Mouse (Mus musculus) kidney, adult 2 months (tissue): ENCODE data around the gene Ttc30a2. TPM values are rescaled to one million over a fixed set of nuclear protein-coding genes. Genes with fewer than 3 reads are reported as not detected.

Experiments used
- DNase-seq: peaks from one replicate; pipeline ENCODE4 v3.0.0; 2021
- H3K27ac ChIP-seq: fragments of 200-500 bp; 2 replicates; pipeline ENCODE4 v1.5.1; 2012; ENCODE audit warnings: low read depth, low read length, control low read depth, inconsistent platforms; ENCODE audit not compliant: insufficient read depth
- H3K27me3 ChIP-seq: fragments of 200-500 bp; replicated peaks from 2 replicates; pipeline ENCODE4 v1.6.1; 2012; ENCODE audit warnings: mild to moderate bottlenecking, moderate library complexity, low read length, inconsistent platforms; ENCODE audit not compliant: control insufficient read depth, insufficient read depth
- H3K36me3 ChIP-seq: fragments of 200-500 bp; 2 replicates; pipeline ENCODE4 v1.6.1; 2012; ENCODE audit warnings: mild to moderate bottlenecking, moderate library complexity, low read length, inconsistent platforms; ENCODE audit not compliant: control insufficient read depth, insufficient read depth
- H3K4me1 ChIP-seq: fragments of 200-500 bp; 2 replicates; pipeline ENCODE4 v1.6.1; 2011; ENCODE audit warnings: low read length; ENCODE audit not compliant: control insufficient read depth, insufficient read depth
- H3K4me3 ChIP-seq: fragments of 200-500 bp; 2 replicates; pipeline ENCODE4 v1.5.1; 2011; ENCODE audit warnings: mild to moderate bottlenecking, low read depth, low read length, control low read depth; ENCODE audit not compliant: insufficient read depth
- CTCF ChIP-seq: fragments of 200-500 bp; conservative IDR thresholded peaks from 2 replicates; pipeline ENCODE4 v1.5.1; 2011; ENCODE audit warnings: low read depth, mild to moderate bottlenecking, control low read depth, low read length, moderate library complexity, mixed read lengths; ENCODE audit not compliant: insufficient read depth, insufficient read length
- POLR2A ChIP-seq: fragments of 200-500 bp; IDR thresholded peaks from one replicate; pipeline ENCODE4 v1.6.1; 2011; ENCODE audit warnings: low read depth, low read length, control low read depth
- WGBS: fragments of 180-500 bp; shearing (Covaris S2); methylation state at CpG from one replicate; pipeline ENCODE4 v1.1.7; 2018; 5-methylcytosine and 5-hydroxymethylcytosine counted together
- polyA plus RNA-seq: library from polyadenylated mRNA; depleted of rRNA; stranded (reverse); fragments of >200 nt; gene quantifications from 2 replicates; pipeline ENCODE4 v1.2.3, GENCODE M21; 2012

Ttc30a2 gene
- polyA plus RNA-seq, 1 experiment: 0.38 TPM

DNA sequence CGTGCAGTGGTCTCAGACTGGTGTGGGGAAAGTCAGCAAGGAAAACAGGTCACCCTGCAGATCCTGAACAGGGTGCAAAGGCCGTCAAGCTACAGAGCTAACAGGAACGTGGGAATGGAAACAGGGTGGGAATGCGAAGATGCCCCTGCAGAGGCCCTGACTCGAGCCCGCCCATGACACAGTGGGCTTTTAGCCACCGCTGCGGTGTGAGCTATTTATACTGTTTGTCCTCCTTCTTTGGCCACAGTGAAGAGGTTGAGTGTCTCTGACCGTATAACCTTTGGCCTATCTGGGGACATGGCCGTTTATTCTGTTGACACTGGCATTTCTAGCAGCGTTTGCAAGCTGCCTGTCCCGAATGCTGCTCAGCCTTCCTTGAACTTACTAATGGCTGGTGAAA is 21.7 kb upstream of the Ttc30a2 start:
- Histone ChIP-seq H3K4me1 (peaks cover 17% of the 10 kb centered on the region), H3K4me3 (no peak overlapping the region), H3K27me3 (no peaks in the 10 kb centered on the region), H3K36me3 (no peaks in the 10 kb centered on the region), H3K27ac (peak overlapping the region; percentile 8; the same call in 1 of the 2 replicates)
- 37% methylated on average over 12 of the region's 12 CpGs for WGBS
- TF ChIP-seq POLR2A (no peak), CTCF (no peak)
- peak; percentile 70 for DNase-seq

DNA sequence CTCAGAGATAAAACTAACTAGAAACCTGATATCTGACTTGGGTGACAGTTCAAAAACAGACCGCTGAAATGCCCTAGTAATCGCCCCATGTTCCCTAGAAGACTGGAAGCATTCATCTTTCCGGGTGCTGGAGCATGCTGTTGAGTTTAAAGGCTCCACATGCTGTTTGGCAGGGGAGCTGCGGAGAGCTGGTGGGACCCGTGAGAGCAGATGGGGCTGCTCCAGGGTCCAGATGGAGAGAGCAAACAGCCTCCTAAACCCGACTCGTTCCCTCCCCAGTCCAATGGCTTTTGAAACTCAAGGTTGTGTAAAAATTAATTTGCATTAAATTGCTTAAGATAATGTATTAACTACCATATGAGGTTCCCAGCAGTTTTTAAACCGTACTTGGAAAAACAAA is 20.7 kb upstream of the Ttc30a2 start:
- Histone ChIP-seq H3K4me1 (peaks cover 17% of the 10 kb centered on the region), H3K27me3 (no peaks in the 10 kb centered on the region), H3K27ac (peak overlapping the region; percentile 30; the same call in 1 of the 2 replicates), H3K36me3 (no peaks in the 10 kb centered on the region), H3K4me3 (no peak overlapping the region)
- DNase-seq: peak; percentile 29
- TF ChIP-seq POLR2A: no peak
- no peak for TF ChIP-seq CTCF
- WGBS: 25% methylated on average over 8 of the region's 8 CpGs

DNA sequence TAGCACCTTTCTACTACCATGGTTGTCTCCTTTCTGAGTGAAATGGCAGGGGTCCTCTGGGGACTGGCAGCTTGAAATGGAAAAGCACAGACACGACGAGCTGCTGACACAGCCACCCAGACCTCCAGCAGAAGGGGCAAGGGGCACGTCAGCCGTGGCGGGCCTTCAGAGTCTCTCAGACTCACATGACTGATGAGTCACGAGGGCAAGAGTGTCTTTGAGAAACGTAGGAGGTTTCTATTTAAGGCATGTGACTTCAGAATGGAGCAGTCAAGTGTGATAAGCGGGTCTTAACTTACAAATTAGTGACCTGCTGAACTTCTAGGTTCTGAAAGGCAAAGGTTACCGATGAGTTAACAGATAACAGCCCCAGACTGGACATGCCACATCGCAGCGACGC is 19.8 kb upstream of the Ttc30a2 start:
- TF ChIP-seq CTCF (no peak), POLR2A (no peak)
- DNase-seq: peak; percentile 86
- Histone ChIP-seq H3K27ac (peak overlapping the region; percentile 62), H3K36me3 (no peaks in the 10 kb centered on the region), H3K27me3 (no peaks in the 10 kb centered on the region), H3K4me3 (no peak overlapping the region), H3K4me1 (peaks cover 17% of the 10 kb centered on the region)
- 29% methylated on average over 12 of the region's 12 CpGs for WGBS

DNA sequence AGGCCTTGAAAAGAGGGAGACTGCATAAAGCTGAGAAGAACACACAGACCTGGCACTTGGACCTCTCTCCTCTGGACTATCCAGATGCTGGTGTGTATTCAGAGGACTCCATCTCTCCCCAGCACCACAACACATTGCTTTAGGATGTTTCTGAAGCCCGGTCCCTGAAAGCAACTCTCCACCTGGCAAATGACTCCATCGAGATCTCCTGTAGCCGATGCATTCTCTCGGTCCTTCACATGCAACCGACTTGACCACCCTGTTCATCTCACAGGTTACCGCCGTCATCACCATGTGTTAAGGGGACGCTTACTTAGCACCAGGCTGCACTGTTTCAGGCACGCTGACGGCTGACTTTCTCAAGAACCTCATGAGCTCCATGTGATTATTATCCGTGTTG is 16.9 kb upstream of the Ttc30a2 start:
- Histone ChIP-seq H3K36me3 (no peaks in the 10 kb centered on the region), H3K27me3 (no peaks in the 10 kb centered on the region), H3K4me1 (peaks cover 15% of the 10 kb centered on the region), H3K27ac (no peak overlapping the region), H3K4me3 (no peak overlapping the region)
- DNase-seq: no peak
- 94% methylated on average over 11 of the region's 11 CpGs for WGBS
- no peak for TF ChIP-seq CTCF
- TF ChIP-seq POLR2A: no peak

DNA sequence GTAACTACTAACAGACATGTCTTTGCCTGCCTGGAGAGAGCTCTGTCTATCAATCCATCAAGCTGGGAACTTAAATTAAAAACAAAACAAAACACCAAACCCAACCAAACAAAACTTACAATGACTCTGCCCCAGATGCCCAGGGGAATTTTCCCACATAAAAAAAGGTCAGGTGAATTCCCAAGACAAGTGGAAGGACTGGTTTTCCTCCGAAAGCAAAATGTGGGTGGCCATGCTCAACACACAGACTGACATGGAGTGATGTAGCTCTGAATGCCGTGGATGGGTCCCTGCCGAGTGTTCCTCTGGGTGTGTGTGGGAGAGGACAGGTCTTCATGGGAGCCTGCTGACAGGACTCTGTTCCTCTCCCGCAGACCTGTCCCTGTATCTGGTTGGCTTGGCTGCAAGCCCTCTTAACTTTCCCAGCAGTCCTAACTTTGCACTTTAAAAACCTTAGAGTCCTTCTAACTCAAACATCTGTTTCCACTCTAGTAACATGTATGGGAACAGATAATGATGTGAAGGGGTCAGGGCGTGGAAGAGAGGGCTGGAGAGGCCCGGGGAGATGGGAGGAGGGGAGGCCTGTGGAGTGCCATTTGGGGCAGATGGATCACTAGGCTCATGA is 13.7 kb upstream of the Ttc30a2 start:
- H3K36me3 ChIP-seq: no peaks in the 10 kb centered on the region
- peaks cover under 1% of the 10 kb centered on the region; the same call in 1 of the 2 replicates for H3K4me1 ChIP-seq
- 50% methylated on average over 6 of the region's 6 CpGs for WGBS
- TF ChIP-seq CTCF (no peak), POLR2A (no peak)
- H3K4me3 ChIP-seq: no peak overlapping the region
- H3K27ac ChIP-seq: no peak overlapping the region
- DNase-seq: no peak
- H3K27me3 ChIP-seq: no peaks in the 10 kb centered on the region

DNA sequence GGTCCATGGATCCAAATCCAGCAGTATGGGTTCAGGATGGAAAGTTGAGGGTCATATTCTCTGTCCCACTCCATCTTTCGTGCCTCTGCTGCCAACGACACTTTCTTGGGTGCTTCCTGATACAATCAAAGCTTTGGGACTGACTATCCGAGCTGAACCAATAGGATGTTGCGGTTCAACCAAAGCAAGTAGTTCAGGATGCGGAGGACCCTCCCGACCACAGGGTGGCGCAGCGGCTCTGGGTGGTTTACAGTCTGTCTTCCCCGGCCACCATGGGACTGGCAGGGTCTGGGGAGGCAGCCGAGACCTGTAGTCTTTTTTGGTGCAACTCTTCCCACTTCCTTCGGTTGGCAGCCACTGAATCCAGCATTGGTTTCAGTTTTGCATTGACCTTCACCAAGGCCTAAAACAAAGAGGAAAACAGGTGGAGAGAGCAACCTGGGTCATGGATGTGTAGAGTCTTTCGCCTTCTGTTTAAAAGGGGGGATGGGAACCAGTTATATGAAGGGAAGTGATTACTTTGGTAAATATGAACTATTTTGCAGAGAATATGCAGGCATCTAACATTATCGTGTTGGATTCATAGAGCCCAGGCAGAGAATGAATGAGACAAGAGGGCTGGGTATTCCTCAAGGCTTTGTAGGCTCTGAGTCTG is 13.0 kb upstream of the Ttc30a2 start:
- WGBS: 54% methylated on average over 13 of the region's 13 CpGs
- TF ChIP-seq CTCF (peak; percentile 73), POLR2A (no peak)
- Histone ChIP-seq H3K4me3 (no peak overlapping the region), H3K27me3 (no peaks in the 10 kb centered on the region), H3K27ac (no peak overlapping the region), H3K4me1 (peaks cover 6% of the 10 kb centered on the region; the same call in 1 of the 2 replicates), H3K36me3 (no peaks in the 10 kb centered on the region)
- peak; percentile 72 for DNase-seq

DNA sequence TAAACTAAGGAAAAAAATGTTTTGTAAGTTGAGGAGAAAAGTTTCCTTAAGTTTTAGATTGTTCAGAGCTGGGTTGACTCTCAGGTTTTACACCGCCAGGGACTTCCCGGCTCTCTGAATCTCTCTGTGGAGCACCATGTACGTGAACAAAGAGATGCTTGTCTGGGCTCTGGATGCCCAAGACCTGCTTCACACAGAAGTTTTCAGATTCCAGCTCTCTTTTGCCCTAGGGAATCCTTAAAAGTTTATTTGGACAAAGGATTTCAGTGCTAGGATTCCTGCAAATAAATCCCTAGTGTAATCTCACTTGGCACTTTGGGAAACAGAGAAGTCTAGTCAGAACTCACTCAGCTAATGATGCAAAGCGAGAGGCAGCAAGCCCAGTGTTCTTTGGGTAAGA is 11.7 kb upstream of the Ttc30a2 start:
- WGBS: 90% methylated on average over 4 of the region's 4 CpGs
- H3K4me1 ChIP-seq: peaks cover 6% of the 10 kb centered on the region; the same call in 1 of the 2 replicates
- TF ChIP-seq POLR2A (no peak), CTCF (no peak)
- H3K4me3 ChIP-seq: no peak overlapping the region
- no peaks in the 10 kb centered on the region for H3K27me3 ChIP-seq
- DNase-seq: no peak
- H3K36me3 ChIP-seq: no peaks in the 10 kb centered on the region
- no peak overlapping the region for H3K27ac ChIP-seq
